Mouse (Mus musculus): Measurements from ENCODE around the gene Psmb4. TPM values are rescaled to one million over a fixed set of nuclear protein-coding genes. Genes with fewer than 3 reads are reported as not detected.
"Not testable (repeated sequence)": the region's sequence is repeated elsewhere in the genome, so short reads cannot be mapped to it uniquely, and the experiment has no call there.

The Psmb4 gene
- polyA plus RNA-seq (2012; rRNA removed): 140 and 167 TPM in 2 replicates

GRCm38 (mm10) chr3:94886316-94887224, at the start of gene Psmb4:
Gene Psmb4 (minus strand): TSS chr3:94886961.
- TF ChIP-seq POLR2A (IDR thresholded peaks at IDR 0.05; ENCODE audit: control insufficient read depth, low read depth, low read length): peak; percentile 93
- TF ChIP-seq CTCF (IDR thresholded peaks at IDR 0.05; ENCODE audit: control insufficient read depth, insufficient read depth, insufficient replicate concordance, low read depth, low read length): no peak
- H3K4me1 ChIP-seq (ENCODE audit: control insufficient read depth, insufficient read depth, low read length): no peaks in the 10 kb centered on the region
- H3K36me3 ChIP-seq (ENCODE audit: control insufficient read depth, insufficient read depth, low read length): peaks cover 5% of the 10 kb centered on the region
- peak within 1 kb of the TSS; percentile 94 for H3K4me3 ChIP-seq (ENCODE audit: control insufficient read depth, low read depth, low read length)
- no peaks in the 10 kb centered on the region for H3K27me3 ChIP-seq (ENCODE audit: control insufficient read depth, insufficient read depth, low read length)
- H3K27ac ChIP-seq (ENCODE audit: control insufficient read depth, insufficient read depth, low read depth, low read length): peak within 1 kb of the TSS; percentile 95

DNA sequence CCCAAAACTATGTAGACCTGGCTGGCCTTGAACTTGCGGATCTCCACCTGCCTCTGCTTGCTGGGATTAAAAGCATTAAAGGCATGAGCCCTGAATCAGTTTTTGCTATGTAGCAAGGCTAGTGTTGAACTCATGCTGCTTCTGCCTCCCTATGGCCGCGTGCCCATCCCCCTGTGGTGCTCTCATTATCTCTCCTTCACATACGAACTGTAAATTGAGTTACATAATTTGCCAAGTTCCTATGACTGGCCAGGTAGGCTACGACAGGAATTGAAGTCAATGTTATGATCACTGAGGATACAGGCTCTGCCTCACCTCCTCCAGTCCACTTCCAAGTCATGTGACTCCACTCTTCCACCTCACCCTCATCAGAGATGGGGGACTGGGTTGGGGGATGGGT, 49.4 kb upstream of the Psmb4 start:
- not testable (repeated sequence) for H3K27me3 ChIP-seq (ENCODE audit: control insufficient read depth, insufficient read depth, low read length); H3K4me3 ChIP-seq (ENCODE audit: control insufficient read depth, low read depth, low read length); H3K27ac ChIP-seq (ENCODE audit: control insufficient read depth, insufficient read depth, low read depth, low read length); H3K36me3 ChIP-seq (ENCODE audit: control insufficient read depth, insufficient read depth, low read length); H3K4me1 ChIP-seq (ENCODE audit: control insufficient read depth, insufficient read depth, low read length)

- not testable (repeated sequence) for H3K4me3 ChIP-seq (ENCODE audit: control insufficient read depth, low read depth, low read length); H3K36me3 ChIP-seq (ENCODE audit: control insufficient read depth, insufficient read depth, low read length); H3K27me3 ChIP-seq (ENCODE audit: control insufficient read depth, insufficient read depth, low read length); H3K27ac ChIP-seq (ENCODE audit: control insufficient read depth, insufficient read depth, low read depth, low read length); H3K4me1 ChIP-seq (ENCODE audit: control insufficient read depth, insufficient read depth, low read length)
Measured at GRCm38 (mm10) chr3:94935332-94935731, 48.6 kb upstream of the Psmb4 start.

- H3K27ac ChIP-seq (ENCODE audit: control insufficient read depth, insufficient read depth, low read depth, low read length); H3K36me3 ChIP-seq (ENCODE audit: control insufficient read depth, insufficient read depth, low read length); H3K4me3 ChIP-seq (ENCODE audit: control insufficient read depth, low read depth, low read length); H3K4me1 ChIP-seq (ENCODE audit: control insufficient read depth, insufficient read depth, low read length); H3K27me3 ChIP-seq (ENCODE audit: control insufficient read depth, insufficient read depth, low read length): not testable (repeated sequence)
Measured at GRCm38 (mm10) chr3:94934564-94934963, 47.8 kb upstream of the Psmb4 start.

- H3K4me1 ChIP-seq (ENCODE audit: control insufficient read depth, insufficient read depth, low read length); H3K27me3 ChIP-seq (ENCODE audit: control insufficient read depth, insufficient read depth, low read length); H3K4me3 ChIP-seq (ENCODE audit: control insufficient read depth, low read depth, low read length); H3K27ac ChIP-seq (ENCODE audit: control insufficient read depth, insufficient read depth, low read depth, low read length); H3K36me3 ChIP-seq (ENCODE audit: control insufficient read depth, insufficient read depth, low read length): not testable (repeated sequence)
Measured at GRCm38 (mm10) chr3:94933604-94934003, 46.8 kb upstream of the Psmb4 start.

- H3K36me3 ChIP-seq (ENCODE audit: control insufficient read depth, insufficient read depth, low read length): no peaks in the 10 kb centered on the region
- no peaks in the 10 kb centered on the region for H3K27me3 ChIP-seq (ENCODE audit: control insufficient read depth, insufficient read depth, low read length)
- no peaks in the 10 kb centered on the region; the same call in 1 of the 2 replicates for H3K4me1 ChIP-seq (ENCODE audit: control insufficient read depth, insufficient read depth, low read length)
- peak within 1 kb of the TSS; percentile 90 for H3K27ac ChIP-seq (ENCODE audit: control insufficient read depth, insufficient read depth, low read depth, low read length)
- TF ChIP-seq POLR2A (IDR thresholded peaks at IDR 0.05; ENCODE audit: control insufficient read depth, low read depth, low read length): peak; percentile 65; the same call in 1 of the 2 replicates
- no peak for TF ChIP-seq CTCF (IDR thresholded peaks at IDR 0.05; ENCODE audit: control insufficient read depth, insufficient read depth, insufficient replicate concordance, low read depth, low read length)
- peak within 1 kb of the TSS; percentile 74 for H3K4me3 ChIP-seq (ENCODE audit: control insufficient read depth, low read depth, low read length)
Measured at GRCm38 (mm10) chr3:94932809-94933564, 46.2 kb upstream of the Psmb4 start, which contains the start of gene Selenbp1. Gene Selenbp1 (plus strand): TSS chr3:94933056.

DNA sequence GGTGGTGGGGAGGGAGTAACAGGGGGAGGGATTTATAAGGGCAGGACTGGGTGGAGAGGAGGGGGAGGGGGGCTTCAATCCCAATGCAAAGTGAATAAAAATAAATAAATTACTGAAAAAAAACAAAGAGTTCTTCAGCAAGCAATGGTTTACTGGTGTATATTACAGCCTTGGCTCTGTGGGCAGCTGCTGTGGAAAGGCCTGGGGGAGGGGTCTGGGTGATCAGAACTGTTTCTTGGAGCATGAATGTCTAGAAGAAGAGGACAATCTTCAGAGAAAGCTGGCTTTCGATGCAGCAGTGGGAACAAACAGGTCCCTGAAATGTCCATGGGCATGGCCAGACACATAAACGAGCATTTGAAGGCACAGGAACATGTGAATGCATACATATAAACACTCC, 45.5 kb upstream of the Psmb4 start:
- not testable (repeated sequence) for H3K36me3 ChIP-seq (ENCODE audit: control insufficient read depth, insufficient read depth, low read length); H3K27me3 ChIP-seq (ENCODE audit: control insufficient read depth, insufficient read depth, low read length); H3K4me1 ChIP-seq (ENCODE audit: control insufficient read depth, insufficient read depth, low read length); H3K4me3 ChIP-seq (ENCODE audit: control insufficient read depth, low read depth, low read length)
- peak overlapping the region; percentile 90; the same call in 1 of the 2 replicates for H3K27ac ChIP-seq (ENCODE audit: control insufficient read depth, insufficient read depth, low read depth, low read length)

GRCm38 (mm10) chr3:94931427-94932082, 44.8 kb upstream of the Psmb4 start:
- not testable (repeated sequence) for H3K4me1 ChIP-seq (ENCODE audit: control insufficient read depth, insufficient read depth, low read length); H3K4me3 ChIP-seq (ENCODE audit: control insufficient read depth, low read depth, low read length); H3K36me3 ChIP-seq (ENCODE audit: control insufficient read depth, insufficient read depth, low read length); H3K27me3 ChIP-seq (ENCODE audit: control insufficient read depth, insufficient read depth, low read length)
- 0 out of 2 replicates have a peak overlapping the region, but pooled peaks have one; percentile 17 for H3K27ac ChIP-seq (ENCODE audit: control insufficient read depth, insufficient read depth, low read depth, low read length)

DNA sequence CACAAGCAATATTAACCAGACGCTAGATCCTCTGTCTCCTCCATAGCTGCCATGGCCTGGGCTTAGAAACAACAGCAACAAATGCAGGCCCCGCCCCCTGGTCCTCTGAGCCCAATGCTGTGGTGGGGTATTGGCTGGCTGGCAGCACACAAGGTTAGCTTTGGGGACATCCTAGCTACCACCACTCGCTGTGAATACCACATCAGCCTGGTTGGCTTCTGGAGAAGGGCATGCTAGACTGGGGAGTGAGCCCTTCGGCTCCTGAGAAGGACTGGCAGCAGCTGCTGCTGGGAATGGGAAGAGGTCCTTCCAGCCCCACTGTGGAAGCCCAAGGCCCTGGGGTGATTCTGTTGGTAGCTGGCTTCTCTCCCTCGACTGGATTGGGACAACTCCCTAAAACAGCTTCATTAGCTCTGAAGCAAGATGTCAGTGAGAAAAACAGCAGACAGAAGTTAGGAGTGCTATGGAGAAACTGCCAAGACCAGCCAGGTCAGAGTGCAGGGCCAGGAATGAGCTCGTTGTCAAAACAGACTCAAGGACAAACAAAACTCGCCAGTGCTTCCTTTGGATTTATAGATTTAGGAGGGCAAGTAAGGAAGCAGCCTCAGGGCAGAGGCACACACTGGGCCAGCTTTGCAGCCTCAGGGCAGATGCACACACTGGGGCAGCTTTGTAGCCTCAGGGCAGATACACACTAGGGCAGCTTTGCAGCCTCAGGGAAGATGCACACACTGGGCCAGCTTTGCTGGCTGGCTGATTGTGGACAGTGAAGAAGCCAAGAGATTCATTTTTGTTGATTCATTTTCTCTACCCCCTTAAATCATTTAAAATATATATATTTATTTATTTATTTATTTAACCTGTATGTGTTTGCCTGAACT, 43.9 kb upstream of the Psmb4 start:
- H3K27me3 ChIP-seq (ENCODE audit: control insufficient read depth, insufficient read depth, low read length); H3K4me3 ChIP-seq (ENCODE audit: control insufficient read depth, low read depth, low read length); H3K4me1 ChIP-seq (ENCODE audit: control insufficient read depth, insufficient read depth, low read length); H3K36me3 ChIP-seq (ENCODE audit: control insufficient read depth, insufficient read depth, low read length): not testable (repeated sequence)
- H3K27ac ChIP-seq (ENCODE audit: control insufficient read depth, insufficient read depth, low read depth, low read length): peak overlapping the region; percentile 66

DNA sequence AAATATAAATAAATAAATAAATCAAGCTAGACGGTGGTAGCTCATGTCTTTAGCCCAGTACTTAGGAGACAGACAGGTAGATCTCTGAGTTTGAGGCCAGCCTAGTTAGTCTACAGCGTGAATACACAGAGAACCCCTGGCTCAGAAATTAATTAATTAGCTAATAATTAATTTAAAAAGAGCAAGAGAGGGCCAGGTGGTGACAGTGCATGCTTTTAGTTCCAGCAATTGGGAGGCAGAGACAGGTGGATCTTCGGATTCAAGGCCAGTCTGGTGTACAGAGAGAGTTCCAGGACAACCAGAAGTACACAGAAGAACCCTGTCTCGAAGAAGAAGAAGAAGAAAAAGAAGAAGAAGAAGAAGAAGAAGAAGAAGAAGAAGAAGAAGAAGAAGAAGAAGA, 42.2 kb upstream of the Psmb4 start:
- not testable (repeated sequence) for H3K27me3 ChIP-seq (ENCODE audit: control insufficient read depth, insufficient read depth, low read length)

More for the DNA sequence above, 42.2 kb upstream of the Psmb4 start:
- not testable (repeated sequence) for H3K4me3 ChIP-seq (ENCODE audit: control insufficient read depth, low read depth, low read length); H3K36me3 ChIP-seq (ENCODE audit: control insufficient read depth, insufficient read depth, low read length); H3K27ac ChIP-seq (ENCODE audit: control insufficient read depth, insufficient read depth, low read depth, low read length); H3K4me1 ChIP-seq (ENCODE audit: control insufficient read depth, insufficient read depth, low read length)
